Mouse (Mus musculus) layer of hippocampus, adult 8-10 months (tissue): ENCODE measurements around the gene Lce1k. TPM values are rescaled to one million over a fixed set of nuclear protein-coding genes. Genes with fewer than 3 reads are reported as not detected.
"Not testable (repeated sequence)": the region's sequence is repeated elsewhere in the genome, so short reads cannot be mapped to it uniquely, and the experiment has no call there.

Source experiments
- DNase-seq, 2 experiments: peaks; one replicate each; pipeline ENCODE4 v3.0.0; 2022; ENCODE audit warnings: low spot score in 2 of 2
- total RNA-seq, 4 experiments: library from RNA; stranded (reverse); gene quantifications; 2 replicates each; pipeline ENCODE4 v1.2.4; 2022

Lce1k gene
- total RNA-seq, result not detected

DNA sequence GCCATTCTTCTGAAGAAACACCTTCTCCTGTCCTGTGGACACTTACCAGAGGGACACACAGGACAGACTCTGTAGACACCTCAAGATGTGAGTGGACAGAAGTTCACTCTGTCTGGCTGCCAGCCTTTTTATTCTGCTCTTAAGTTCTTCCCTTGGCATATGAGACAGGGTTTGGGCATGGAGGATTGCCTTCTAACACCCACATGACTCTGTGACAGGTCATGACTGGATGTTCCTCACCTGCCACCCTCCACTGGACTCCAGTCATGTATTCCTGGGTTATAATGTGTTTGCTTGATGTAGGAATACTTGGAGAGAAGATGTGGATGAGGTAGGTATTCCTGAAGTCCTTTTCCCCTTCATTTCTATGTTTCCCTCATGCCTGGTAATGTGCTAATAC, at the start of gene Lce1k:
Gene Lce1k, minus strand, starts transcription at position 101 of the 400 bp plus-strand sequence.
- no peak for DNase-seq

DNA sequence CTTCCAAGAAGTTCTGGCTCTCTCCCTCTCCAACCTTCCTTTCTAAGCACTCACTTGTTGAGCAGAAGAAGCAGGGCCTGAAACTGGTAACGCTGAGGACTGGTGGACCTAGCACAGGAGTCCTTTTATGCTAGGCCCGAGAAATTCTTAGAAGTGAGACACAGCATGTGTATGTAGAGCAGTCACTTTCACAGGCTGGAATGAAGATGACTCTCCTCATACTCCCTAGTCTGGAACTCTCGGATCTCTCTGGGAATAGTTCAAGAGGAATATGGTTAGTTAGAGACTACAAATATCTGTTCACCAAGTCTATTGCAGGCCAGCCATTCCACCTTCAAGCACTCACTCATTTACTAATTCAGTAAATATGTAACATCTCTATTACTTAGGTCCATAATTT, 43.5 kb upstream of the Lce1k start, which contains the start of gene Lce1l:
Gene Lce1l, minus strand, starts transcription at position 101 of the 400 bp plus-strand sequence.
- no peak for DNase-seq

DNA sequence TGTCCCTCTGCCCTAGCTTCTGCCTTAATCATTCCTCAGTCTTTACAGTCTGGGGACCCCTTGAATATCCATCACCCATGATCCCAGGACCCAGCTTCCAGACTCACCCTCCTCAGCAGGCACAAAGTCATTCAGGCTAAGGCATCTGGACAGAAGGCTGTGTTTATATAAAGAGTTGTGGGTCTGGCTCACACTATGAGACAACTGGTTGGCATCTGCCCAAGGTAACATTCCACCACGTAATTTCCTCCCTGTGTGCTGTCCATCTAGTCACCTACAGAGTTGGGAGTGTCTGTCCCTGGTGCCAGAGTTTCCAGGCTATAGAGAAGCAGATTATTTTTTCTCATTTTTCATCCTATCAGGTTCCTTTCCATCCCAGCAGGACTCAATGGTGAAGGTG, 19.4 kb upstream of the Lce1k start, which contains the start of gene Kprp:
Gene Kprp, minus strand, starts transcription at position 140 of the 400 bp plus-strand sequence.
- DNase-seq, result no peak

DNA sequence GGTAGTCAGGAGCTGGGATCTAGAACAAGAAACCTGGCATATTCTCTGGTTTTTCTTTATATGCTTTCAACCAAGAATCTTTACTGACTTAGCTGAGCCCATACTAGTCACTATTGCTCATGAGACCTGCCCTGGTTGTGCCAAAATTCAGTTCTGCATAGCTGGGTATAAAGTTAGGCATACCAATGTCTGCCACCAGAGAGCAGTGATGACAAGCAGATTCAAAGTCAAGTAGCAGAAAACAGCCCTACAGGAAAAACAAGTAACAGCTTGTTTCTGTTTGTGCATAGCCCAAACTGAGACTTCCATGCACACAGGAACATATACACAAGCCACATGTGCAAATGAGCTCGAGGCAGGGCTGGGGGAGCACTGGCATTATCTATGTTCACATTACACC, 18.1 kb upstream of the Lce1k start:
- DNase-seq, result no peak

DNA sequence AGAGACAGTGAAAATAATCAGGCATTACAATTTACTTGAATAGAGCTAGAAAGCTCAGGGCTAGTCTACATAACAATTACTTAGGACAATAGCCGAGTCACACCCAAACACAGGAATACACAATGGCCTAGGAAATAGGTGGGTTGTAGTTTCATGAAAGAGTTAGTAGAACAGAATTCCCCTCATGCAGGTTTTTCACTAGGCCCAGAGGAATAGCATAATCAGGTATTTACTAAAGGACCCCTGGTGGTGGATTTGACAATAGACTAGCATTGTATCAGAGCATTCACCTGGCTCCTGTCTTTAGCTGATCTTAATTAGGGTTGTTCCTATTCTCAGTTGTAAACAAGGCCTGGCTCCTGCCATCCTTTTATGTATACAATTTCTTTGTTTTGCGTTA, 8.3 kb upstream of the Lce1k start:
- DNase-seq, result not testable (repeated sequence)

DNA sequence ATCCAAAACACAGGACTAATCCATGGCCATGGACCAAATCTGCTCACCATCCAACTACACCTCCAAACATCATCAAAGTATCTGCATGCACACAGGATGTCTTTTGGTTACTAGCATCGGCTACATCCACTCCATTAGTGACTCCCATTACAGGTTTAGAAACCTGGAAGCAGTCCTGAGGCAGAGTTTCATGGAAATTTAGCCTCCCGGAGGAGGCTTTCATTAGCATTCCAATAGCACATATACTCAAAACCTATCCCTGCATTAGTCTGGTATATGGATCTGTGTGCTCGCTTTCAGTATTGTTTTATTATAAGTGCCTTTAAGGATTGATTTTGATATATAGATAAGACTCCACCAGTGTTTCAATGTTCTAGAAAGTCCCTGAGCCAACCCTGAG, 7.9 kb upstream of the Lce1k start:
- DNase-seq, result no peak

DNA sequence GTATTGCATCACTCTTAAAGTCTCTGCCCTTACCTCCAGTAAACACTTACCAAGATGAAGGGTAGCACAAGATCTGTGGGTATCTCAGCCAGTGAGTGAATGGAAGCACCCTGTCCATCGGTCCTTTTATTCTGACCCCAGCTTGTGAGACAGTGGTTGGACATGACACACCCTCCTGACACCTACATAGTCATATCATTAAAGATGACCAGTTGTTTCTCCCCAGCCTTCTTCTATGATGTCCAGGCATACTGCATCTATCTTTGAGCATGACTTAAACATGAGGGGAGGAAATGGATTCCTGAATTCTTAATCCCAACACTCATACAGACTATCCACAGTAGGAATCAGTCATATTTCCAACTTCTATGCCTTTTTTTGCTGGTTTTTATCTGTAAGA, 17.3 kb downstream of the Lce1k start, which contains the start of gene Lce1j:
Gene Lce1j, minus strand, starts transcription at position 101 of the 400 bp plus-strand sequence.
- no peak for DNase-seq

DNA sequence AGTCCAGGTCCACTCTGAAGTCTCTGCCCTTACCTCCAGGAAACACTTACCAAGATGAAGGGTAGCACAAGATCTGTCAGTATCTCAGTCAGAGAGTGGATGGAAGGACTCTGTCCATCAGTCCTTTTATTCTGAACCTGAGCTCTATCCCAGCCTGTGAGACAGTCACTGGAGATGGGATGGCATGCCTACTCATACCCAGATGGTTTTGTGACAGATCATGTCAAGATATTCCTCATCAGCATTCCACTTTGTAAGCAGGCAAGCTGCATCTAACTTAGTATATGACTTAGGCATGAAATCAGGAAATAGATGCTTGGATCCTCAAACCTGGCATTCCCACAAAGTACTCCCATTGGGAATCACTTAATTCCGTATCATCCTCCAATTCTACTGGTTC, 28.9 kb downstream of the Lce1k start, which contains the start of gene Lce1i:
Gene Lce1i, minus strand, starts transcription at position 101 of the 400 bp plus-strand sequence.
- DNase-seq, result no peak

DNA sequence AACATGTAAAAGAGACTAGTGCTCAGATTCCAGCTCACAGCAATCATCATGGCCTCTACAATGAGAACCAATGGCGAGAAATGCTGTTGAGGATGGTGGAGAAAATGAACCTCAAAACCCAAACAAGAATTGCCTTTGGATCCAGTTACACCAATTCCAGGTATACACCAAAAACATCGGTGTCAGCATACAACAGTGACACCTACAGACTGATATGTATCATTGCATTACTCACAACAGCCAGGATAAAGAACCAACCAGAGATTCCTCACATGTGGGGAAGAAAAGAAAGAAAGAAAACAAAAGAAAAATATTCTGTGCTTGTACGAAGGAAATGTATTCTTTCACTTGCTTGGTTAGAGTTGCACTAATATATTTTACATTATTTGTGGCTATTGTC, 36.1 kb downstream of the Lce1k start:
- no peak for DNase-seq

DNA sequence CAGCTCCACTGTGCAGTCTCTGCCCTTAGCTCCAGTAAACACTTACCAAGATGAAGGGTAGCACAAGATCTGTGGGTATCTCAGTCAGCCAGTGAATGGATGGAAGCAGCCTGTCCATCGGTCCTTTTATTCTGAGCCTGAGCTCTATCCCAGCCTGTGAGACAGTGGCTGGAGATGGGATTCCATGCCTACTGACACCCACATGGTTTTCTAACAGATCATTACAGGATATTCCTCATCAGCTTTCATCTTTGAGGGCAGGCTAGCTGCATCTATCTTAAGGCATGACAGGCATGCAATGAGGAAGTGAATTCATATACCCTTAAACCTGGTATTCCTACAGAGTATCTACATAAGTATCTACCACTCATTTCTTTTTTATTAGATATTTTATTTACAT, 42.7 kb downstream of the Lce1k start, which contains the start of gene Lce1h:
Gene Lce1h, minus strand, starts transcription at position 101 of the 400 bp plus-strand sequence.
- no peak for DNase-seq

Other genes starting within 250 kb of the Lce1k start
- gene Ivl, start 234.2 kb downstream of the Lce1k start, total RNA-seq, result not detected
- gene Smcp, start 218.9 kb downstream of the Lce1k start, total RNA-seq, result not detected
- gene 2210017I01Rik, start 200.4 kb downstream of the Lce1k start, total RNA-seq, result not detected
- gene Lce6a, start 186.2 kb downstream of the Lce1k start, total RNA-seq, result not detected
- not detected for gene Lce1a1, start 159.6 kb downstream of the Lce1k start, total RNA-seq
- gene Lce1b, start 151.0 kb downstream of the Lce1k start, total RNA-seq, result not detected
- gene Lce1a2, start 137.6 kb downstream of the Lce1k start, total RNA-seq, result not detected
- gene Lce1c, start 128.6 kb downstream of the Lce1k start, total RNA-seq, result not detected
- not detected for gene Lce1d, start 120.7 kb downstream of the Lce1k start, total RNA-seq
- gene Lce1e, start 98.8 kb downstream of the Lce1k start, total RNA-seq, result not detected
- not detected for gene Lce1f, start 87.5 kb downstream of the Lce1k start, total RNA-seq
- not detected for gene Gm38119, start 68.8 kb downstream of the Lce1k start, total RNA-seq
- not detected for gene Lce1g, start 55.6 kb downstream of the Lce1k start, total RNA-seq
- gene Lce1h, start 42.8 kb downstream of the Lce1k start, total RNA-seq, result not detected
- gene Lce1i, start 29.0 kb downstream of the Lce1k start, total RNA-seq, result not detected
- not detected for gene Lce1j, start 17.4 kb downstream of the Lce1k start, total RNA-seq
- not detected for gene Kprp, start 19.4 kb upstream of the Lce1k start, total RNA-seq
- not detected for gene Lce1l, start 43.4 kb upstream of the Lce1k start, total RNA-seq
- not detected for gene 2310050C09Rik, start 62.3 kb upstream of the Lce1k start, total RNA-seq
- not detected for gene Lce3a, start 118.3 kb upstream of the Lce1k start, total RNA-seq
- not detected for gene Lce3b, start 125.1 kb upstream of the Lce1k start, total RNA-seq
- not detected for gene Lce3c, start 136.6 kb upstream of the Lce1k start, total RNA-seq
- not detected for gene Lce3d, start 149.5 kb upstream of the Lce1k start, total RNA-seq
- gene Lce3e, start 159.2 kb upstream of the Lce1k start, total RNA-seq, result not detected
- gene Lce3f, start 184.3 kb upstream of the Lce1k start, total RNA-seq, result not detected
- gene Crct1, start 207.8 kb upstream of the Lce1k start, total RNA-seq, result not detected
- not detected for gene Lce1m, start 211.2 kb upstream of the Lce1k start, total RNA-seq